Mouse (Mus musculus) lung, adult 2 months (tissue): ENCODE measurements at regions not wholly inside any gene's neighbourhood (a gene's known extent, or its start where the extent isn't known, plus 50 kb on each side); places are given as distances from the start of the nearest gene placed in this dataset.
"Not testable (repeated sequence)": the region's sequence is repeated elsewhere in the genome, so short reads cannot be mapped to it uniquely, and the experiment has no call there.

Experiments
- CTCF ChIP-seq: fragments of 200-500 bp; IDR thresholded peaks from 2 replicates; pipeline ENCODE4 v1.5.1; 2011; ENCODE audit warnings: mild to moderate bottlenecking, low read length, control low read depth; ENCODE audit not compliant: insufficient read depth
- POLR2A ChIP-seq: fragments of 200-500 bp; IDR thresholded peaks from 2 replicates; pipeline ENCODE4 v1.6.1; 2011; ENCODE audit warnings: low read depth, mild to moderate bottlenecking, control low read depth, low read length, borderline replicate concordance; ENCODE audit errors: extremely low read depth

- TF ChIP-seq POLR2A, CTCF: not testable (repeated sequence)
Observed at GRCm38 (mm10) chr9:33728058-33728457, 757.6 kb upstream of the Kirrel3 start.
